Mouse (Mus musculus): ENCODE measurements at regions not wholly inside any gene's neighbourhood (a gene's known extent, or its start where the extent isn't known, plus 50 kb on each side); places are given as distances from the start of the nearest gene placed in this dataset.

DNA sequence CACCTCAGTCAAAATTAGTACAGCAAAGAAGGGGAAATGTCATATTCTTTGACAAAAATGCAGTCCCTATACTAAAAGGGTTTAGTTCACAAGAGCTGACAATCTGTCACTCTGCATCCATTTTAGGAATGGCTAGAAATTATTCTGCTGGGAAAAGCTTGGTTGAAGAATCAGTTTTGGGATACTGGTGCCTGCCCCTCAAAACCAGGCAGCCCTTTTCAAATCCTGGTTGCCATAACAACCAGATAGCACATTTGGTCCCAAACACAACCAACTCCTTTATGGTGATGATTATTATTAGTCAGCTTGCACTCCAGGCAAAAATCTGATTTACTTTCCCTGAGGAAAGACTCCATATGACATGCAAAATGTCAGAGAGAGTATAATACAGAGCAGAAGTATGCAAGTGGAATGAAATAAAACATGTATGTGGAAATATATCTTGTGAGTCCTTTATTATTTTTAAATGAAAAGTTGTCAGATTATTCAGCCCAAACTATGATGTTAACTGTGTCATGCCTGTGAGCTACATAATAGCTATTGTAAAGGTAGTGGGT, 1034.2 kb upstream of the Cdh8 start:
- no peak for TF ChIP-seq CTCF (IDR thresholded peaks at IDR 0.05; ENCODE audit: borderline replicate concordance, extremely low read depth, insufficient read depth, insufficient read length)
- TF ChIP-seq POLR2A (IDR thresholded peaks at IDR 0.05; ENCODE audit: borderline replicate concordance, extremely low read depth, insufficient read depth, insufficient read length, poor library complexity, severe bottlenecking): no peak
